Mouse (Mus musculus) small intestine, adult 2 months (tissue): ENCODE measurements around the gene Tssc4.

Experiments used
- CTCF ChIP-seq: fragments of 200-500 bp; IDR thresholded peaks from 2 replicates; pipeline ENCODE4 v1.5.1; 2012; ENCODE audit warnings: low read depth, mild to moderate bottlenecking, control low read depth, inconsistent platforms, low read length, moderate library complexity, mixed read lengths; ENCODE audit not compliant: insufficient replicate concordance, insufficient read length; ENCODE audit errors: extremely low read depth
- POLR2A ChIP-seq: fragments of 200-500 bp; IDR thresholded peaks from 2 replicates; pipeline ENCODE4 v1.6.1; 2012; ENCODE audit warnings: low read depth, mild to moderate bottlenecking, control low read depth, inconsistent platforms, low read length, moderate library complexity

DNA sequence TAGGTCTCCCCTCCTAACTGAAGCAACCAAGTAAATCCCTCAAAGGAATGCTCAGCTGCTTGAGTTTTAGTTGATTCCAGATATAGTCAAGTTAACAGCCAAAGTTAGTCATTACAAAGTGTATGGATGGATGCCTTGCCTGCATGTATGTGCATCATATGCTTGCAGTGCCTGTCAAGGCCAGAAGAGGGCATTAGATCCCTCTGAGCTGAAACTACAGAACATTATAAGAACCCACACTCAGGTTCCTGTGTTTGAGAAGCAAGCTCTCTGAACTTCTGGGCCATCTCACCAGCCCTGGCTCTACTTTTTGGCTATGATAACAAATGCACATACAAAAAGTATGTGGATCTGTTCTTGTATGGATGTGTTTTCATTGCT is 24.2 kb upstream of the Tssc4 start:
- TF ChIP-seq CTCF (no peak), POLR2A (no peak)
